Mouse (Mus musculus): Measurements from ENCODE around the gene Gorasp1.

DNA sequence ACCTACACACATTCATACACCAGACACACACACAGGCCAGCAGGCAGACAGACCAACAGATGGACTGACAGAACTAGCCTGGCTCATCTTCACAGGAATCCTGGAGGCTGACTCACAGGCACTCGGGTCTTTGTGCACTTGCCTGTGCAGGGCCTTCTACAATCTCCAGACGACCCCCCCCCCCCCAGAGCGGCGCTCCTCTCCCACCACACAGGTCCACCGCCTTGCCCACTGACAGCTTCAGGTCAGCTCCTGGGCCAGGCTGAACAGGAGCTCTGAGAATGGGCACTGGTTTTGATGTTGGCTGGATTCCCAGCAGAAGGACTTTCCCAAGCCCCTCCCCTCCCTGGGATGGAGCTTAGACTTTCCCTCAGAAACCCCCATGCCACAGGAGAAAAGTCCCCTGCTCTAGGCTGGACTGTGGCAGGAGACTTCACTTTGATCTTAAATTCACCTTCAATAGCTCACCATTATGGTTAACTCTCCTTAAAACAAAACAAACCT, 40.2 kb upstream of the Gorasp1 start:
- TF ChIP-seq POLR2A (IDR thresholded peaks at IDR 0.05; ENCODE audit: insufficient read depth, low read depth, low read length): no peak
- TF ChIP-seq CTCF (IDR thresholded peaks at IDR 0.05): no peak
- no peak for TF ChIP-seq EP300 (IDR thresholded peaks at IDR 0.05; ENCODE audit: insufficient read depth, low read depth, low read length)

Measured in heart, adult 2 months (tissue).